8 mouse cellular contexts compared by ENCODE assay signal in the genomic region with DNA sequence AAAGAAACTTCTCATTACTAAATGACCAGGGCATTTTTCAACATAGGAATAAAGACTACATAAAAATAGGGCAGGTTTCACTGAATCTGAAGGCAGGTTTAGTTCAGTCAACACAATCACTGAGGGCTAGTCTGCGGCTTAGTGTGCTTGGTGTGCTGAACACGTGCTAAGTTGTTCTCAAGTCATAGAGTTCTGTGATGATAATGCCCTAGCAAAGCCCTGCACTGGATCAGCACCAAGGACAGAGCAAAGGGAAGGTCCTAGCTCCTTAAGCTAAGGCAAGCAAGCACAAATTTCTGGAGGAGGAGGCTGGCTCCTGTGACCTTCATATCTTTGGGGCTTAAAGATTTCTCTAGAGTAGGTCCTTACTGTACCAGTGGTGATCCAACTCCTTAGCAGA.
DNase-seq lines count a peak whose midpoint lies in the region; ATAC-seq and TF ChIP-seq lines count a peak whose summit lies in the region.

No protein-coding gene starts in this region.

- peak; percentile 79 for DNase-seq in adrenal gland, postnatal 10 days
- peak; percentile 60 for DNase-seq in hindlimb bud, embryonic 11.5 days (ENCODE audit: extremely low spot score, low read depth, low spot score)
- peak; percentile 75 for DNase-seq in mesoderm, embryonic 11.5 days (ENCODE audit: low read depth, low spot score)
- DNase-seq in layer of hippocampus, adult 9-10 months (ENCODE audit: low spot score): no peak
- no peak for DNase-seq in layer of hippocampus, adult 18-20 months (ENCODE audit: low spot score in 2 of 2)
- DNase-seq in thymus, postnatal 25 days: no peak

- no peaks in the 10 kb centered on the region for H3K4me1 ChIP-seq in intestine, embryonic 16.5 days (ENCODE audit: control insufficient read depth, insufficient read depth, low read length)
- H3K4me1 ChIP-seq in intestine, postnatal 0 days (replicated peaks; ENCODE audit: control insufficient read depth, insufficient read depth, low read length): no peaks in the 10 kb centered on the region

- WGBS in intestine, embryonic 16.5 days: 23% methylated on average over 2 of the region's 2 CpGs
- WGBS in intestine, postnatal 0 days: 20% methylated on average over 2 of the region's 2 CpGs

- no peak overlapping the region for H3K4me2 ChIP-seq in intestine, embryonic 16.5 days (ENCODE audit: low read depth, low read length)
- H3K4me2 ChIP-seq in intestine, postnatal 0 days (replicated peaks; ENCODE audit: low read depth): no peak overlapping the region

- no peak overlapping the region for H3K9ac ChIP-seq in intestine, embryonic 16.5 days (ENCODE audit: low read depth, low read length)
- H3K9ac ChIP-seq in intestine, postnatal 0 days (ENCODE audit: low read depth, low read length): no peak overlapping the region

- no peak overlapping the region for H3K27ac ChIP-seq in intestine, embryonic 16.5 days (ENCODE audit: low read length)
- H3K27ac ChIP-seq in intestine, postnatal 0 days (ENCODE audit: low read depth, low read length): no peak overlapping the region

- H3K36me3 ChIP-seq in intestine, embryonic 16.5 days (ENCODE audit: control insufficient read depth, insufficient read depth, low read length): no peaks in the 10 kb centered on the region
- H3K36me3 ChIP-seq in intestine, postnatal 0 days (ENCODE audit: control insufficient read depth, insufficient read depth): no peaks in the 10 kb centered on the region

- ATAC-seq in intestine, embryonic 16.5 days: peak; percentile 52; the same call in 1 of the 2 replicates
- ATAC-seq in intestine, postnatal 0 days: no peak

- H3K4me3 ChIP-seq in intestine, embryonic 16.5 days (ENCODE audit: low read length): no peak overlapping the region
- H3K4me3 ChIP-seq in intestine, postnatal 0 days (ENCODE audit: low read depth, low read length): no peak overlapping the region

- no peaks in the 10 kb centered on the region for H3K9me3 ChIP-seq in intestine, embryonic 16.5 days (ENCODE audit: control insufficient read depth, low read length)
- H3K9me3 ChIP-seq in intestine, postnatal 0 days (ENCODE audit: control insufficient read depth): no peaks in the 10 kb centered on the region

- no peak for TF ChIP-seq CTCF in intestine, postnatal 0 days (IDR thresholded peaks at IDR 0.05; ENCODE audit: low read depth)

- H3K27me3 ChIP-seq in intestine, embryonic 16.5 days (replicated peaks; ENCODE audit: control insufficient read depth, insufficient read depth, low read length): no peaks in the 10 kb centered on the region
- no peaks in the 10 kb centered on the region for H3K27me3 ChIP-seq in intestine, postnatal 0 days (replicated peaks; ENCODE audit: control insufficient read depth, insufficient read depth, low read length)

Comparison
In these comparisons a context has a peak if more than half of its experiments do, and no peak if none do; other contexts are left out.
1. DNase-seq: peak in adrenal gland, postnatal 10 days (single experiment), hindlimb bud, embryonic 11.5 days (single experiment) and mesoderm, embryonic 11.5 days (single experiment); none in layer of hippocampus, adult 9-10 months (single experiment), layer of hippocampus, adult 18-20 months (0 of 2) and thymus, postnatal 25 days (single experiment).